Mouse (Mus musculus): Measurements from ENCODE around the gene Klhl33. TPM values are rescaled to one million over a fixed set of nuclear protein-coding genes. Genes with fewer than 3 reads are reported as not detected.

The Klhl33 gene
- polyA plus RNA-seq, 1 experiment from 2014 or later = 0.11 TPM

Other genes starting within 250 kb of the Klhl33 start
- gene Olfr747, start 204.3 kb downstream of the Klhl33 start, polyA plus RNA-seq (2014; fragmentation: Nextera tagmentation; extraction: Ambion mirVana) = not detected in 2 replicates
- gene Olfr748, start 190.1 kb downstream of the Klhl33 start, polyA plus RNA-seq (2014; fragmentation: Nextera tagmentation; extraction: Ambion mirVana) = not detected in 2 replicates
- gene Olfr749, start 152.4 kb downstream of the Klhl33 start, polyA plus RNA-seq (2014; fragmentation: Nextera tagmentation; extraction: Ambion mirVana) = not detected in 2 replicates
- gene Ttc5, start 112.0 kb downstream of the Klhl33 start, polyA plus RNA-seq (2014; fragmentation: Nextera tagmentation; extraction: Ambion mirVana) = 67.0 and 80.7 TPM in 2 replicates
- not detected in 2 replicates for gene Ccnb1ip1, start 89.8 kb downstream of the Klhl33 start, polyA plus RNA-seq (2014; fragmentation: Nextera tagmentation; extraction: Ambion mirVana)
- 69.6 and 70.8 TPM in 2 replicates for gene Parp2, start 89.7 kb downstream of the Klhl33 start, polyA plus RNA-seq (2014; fragmentation: Nextera tagmentation; extraction: Ambion mirVana)
- 10.5 and 10.9 TPM in 2 replicates for gene Tep1, start 26.9 kb downstream of the Klhl33 start, polyA plus RNA-seq (2014; fragmentation: Nextera tagmentation; extraction: Ambion mirVana)
- 140 and 169 TPM in 2 replicates for gene Osgep, start 27.4 kb upstream of the Klhl33 start, polyA plus RNA-seq (2014; fragmentation: Nextera tagmentation; extraction: Ambion mirVana)
- 291 and 302 TPM in 2 replicates for gene Apex1, start 27.5 kb upstream of the Klhl33 start, polyA plus RNA-seq (2014; fragmentation: Nextera tagmentation; extraction: Ambion mirVana)
- gene Pip4p1, start 33.3 kb upstream of the Klhl33 start, polyA plus RNA-seq (2014; fragmentation: Nextera tagmentation; extraction: Ambion mirVana) = 55.8 and 56.9 TPM in 2 replicates
- gene Pnp, start 33.6 kb upstream of the Klhl33 start, polyA plus RNA-seq (2014; fragmentation: Nextera tagmentation; extraction: Ambion mirVana) = 75.2 TPM in 2 replicates
- not detected in 2 replicates for gene Gm49342, start 47.0 kb upstream of the Klhl33 start, polyA plus RNA-seq (2014; fragmentation: Nextera tagmentation; extraction: Ambion mirVana)
- 0.93 and 1.1 TPM in 2 replicates for gene Pnp2, start 58.5 kb upstream of the Klhl33 start, polyA plus RNA-seq (2014; fragmentation: Nextera tagmentation; extraction: Ambion mirVana)
- gene Rnase10, start 110.2 kb upstream of the Klhl33 start, polyA plus RNA-seq (2014; fragmentation: Nextera tagmentation; extraction: Ambion mirVana) = 0.15 and 0.27 TPM in 2 replicates
- gene Rnase9, start 144.4 kb upstream of the Klhl33 start, polyA plus RNA-seq (2014; fragmentation: Nextera tagmentation; extraction: Ambion mirVana) = not detected in 2 replicates
- not detected in 2 replicates for gene Rnase11, start 152.7 kb upstream of the Klhl33 start, polyA plus RNA-seq (2014; fragmentation: Nextera tagmentation; extraction: Ambion mirVana)
- 0.47 and 0.97 TPM in 2 replicates for gene Rnase12, start 160.2 kb upstream of the Klhl33 start, polyA plus RNA-seq (2014; fragmentation: Nextera tagmentation; extraction: Ambion mirVana)
- gene Olfr750, start 176.9 kb upstream of the Klhl33 start, polyA plus RNA-seq (2014; fragmentation: Nextera tagmentation; extraction: Ambion mirVana) = not detected in 2 replicates
- gene Rnase4, start 193.6 kb upstream of the Klhl33 start, polyA plus RNA-seq (2014; fragmentation: Nextera tagmentation; extraction: Ambion mirVana) = 142 and 151 TPM in 2 replicates
- gene Ang, start 193.6 kb upstream of the Klhl33 start, polyA plus RNA-seq (2014; fragmentation: Nextera tagmentation; extraction: Ambion mirVana) = 34.0 and 38.6 TPM in 2 replicates
- gene Eddm3b, start 216.9 kb upstream of the Klhl33 start, polyA plus RNA-seq (2014; fragmentation: Nextera tagmentation; extraction: Ambion mirVana) = 0.12 TPM in 1 of 2 replicates, not detected in the other
- 0.91 and 2.1 TPM in 2 replicates for gene Rnase6, start 226.4 kb upstream of the Klhl33 start, polyA plus RNA-seq (2014; fragmentation: Nextera tagmentation; extraction: Ambion mirVana)
- 1.9 and 4.0 TPM in 2 replicates for gene Rnase1, start 249.3 kb upstream of the Klhl33 start, polyA plus RNA-seq (2014; fragmentation: Nextera tagmentation; extraction: Ambion mirVana)

Data from intestine, embryonic 14.5 days (tissue).